ENCODE assay signal across 9 mouse cellular contexts in the genomic region with DNA sequence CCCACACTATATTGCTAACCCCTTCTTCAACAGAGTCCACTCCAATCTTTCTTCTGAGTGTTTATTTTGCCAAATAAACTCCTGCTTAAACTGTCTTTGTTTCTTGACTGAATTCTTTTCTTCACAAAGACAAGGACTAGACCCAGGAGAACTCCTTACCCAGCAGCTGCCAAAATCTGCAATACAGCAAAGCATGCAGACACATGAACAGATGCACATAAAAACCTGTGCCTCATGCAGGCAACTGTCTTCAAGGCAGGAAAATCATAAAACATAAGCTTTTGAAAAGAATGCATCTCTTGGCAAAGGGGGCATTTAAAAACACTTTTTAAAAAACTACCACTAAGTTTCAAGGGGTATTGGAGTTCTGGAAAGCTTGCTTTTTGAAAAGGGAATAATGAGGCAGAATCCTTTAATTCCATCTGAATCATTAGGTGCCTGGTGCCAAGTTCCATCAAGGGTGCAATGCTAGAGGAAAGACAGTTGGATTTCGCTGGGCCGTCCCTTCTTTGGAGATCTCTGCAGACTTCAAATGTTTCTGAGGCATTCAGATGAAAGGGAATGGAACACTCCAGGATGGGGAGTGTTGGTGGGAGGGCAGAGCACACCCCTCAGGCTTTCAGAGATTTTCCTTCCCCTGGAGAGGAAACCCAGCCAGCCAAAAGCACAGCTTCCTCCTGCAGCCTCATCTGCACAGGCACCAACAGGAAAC.
A peak's percentile ranks its signal among the peaks of the same experiment; 100 is the strongest.
DNase-seq lines count a peak whose midpoint lies in the region; ATAC-seq and TF ChIP-seq lines count a peak whose summit lies in the region.
"Had no signal": no experiment of that assay in that cellular context is flagged by ENCODE, and none has a peak within 500 bp of the region (broad histone marks: within the 10 kb centered on the region; RNA-seq: fewer than 3 reads in every experiment).

No protein-coding gene starts in this region.

- intact Hi-C loops in heart, postnatal 14 days (cut with DNase I) = no loop called here

- H3K9me3 ChIP-seq in forebrain, postnatal 0 days (ENCODE audit: low read length) = no peaks in the 10 kb centered on the region
- no peaks in the 10 kb centered on the region for H3K9me3 ChIP-seq in forebrain, embryonic 10.5 days
- H3K9me3 ChIP-seq in lung, embryonic 15.5 days = no peaks in the 10 kb centered on the region
- no peaks in the 10 kb centered on the region for H3K9me3 ChIP-seq in midbrain, embryonic 14.5 days (ENCODE audit: control insufficient read depth, low read length)

- 0 out of 2 replicates have a peak, but pooled peaks cover 4% of the 10 kb centered on the region for H3K4me1 ChIP-seq in forebrain, postnatal 0 days (ENCODE audit: insufficient read depth)
- peaks cover 14% of the 10 kb centered on the region for H3K4me1 ChIP-seq in forebrain, embryonic 10.5 days
- peaks cover 18% of the 10 kb centered on the region for H3K4me1 ChIP-seq in lung, embryonic 15.5 days
- H3K4me1 ChIP-seq in lung, adult 2 months (ENCODE audit: control insufficient read depth, insufficient read depth, low read length) = no peaks in the 10 kb centered on the region; the same call in none of the 2 replicates
- no peaks in the 10 kb centered on the region; the same call in 1 of the 2 replicates for H3K4me1 ChIP-seq in midbrain, embryonic 14.5 days (ENCODE audit: control insufficient read depth, insufficient read depth, low read length)

- no peak overlapping the region for H3K4me2 ChIP-seq in forebrain, postnatal 0 days (ENCODE audit: low read depth)
- no peak overlapping the region for H3K4me2 ChIP-seq in lung, embryonic 15.5 days
- no peak overlapping the region for H3K4me2 ChIP-seq in midbrain, embryonic 14.5 days (ENCODE audit: low read length)

- H3K36me3 ChIP-seq in forebrain, postnatal 0 days (ENCODE audit: insufficient read depth) = no peaks in the 10 kb centered on the region
- no peaks in the 10 kb centered on the region for H3K36me3 ChIP-seq in forebrain, embryonic 10.5 days (replicated peaks)
- no peaks in the 10 kb centered on the region for H3K36me3 ChIP-seq in lung, embryonic 15.5 days
- H3K36me3 ChIP-seq in midbrain, embryonic 14.5 days (ENCODE audit: control insufficient read depth, insufficient read depth, low read length) = no peaks in the 10 kb centered on the region

- TF ChIP-seq POLR2A in lung, adult 2 months (IDR thresholded peaks at IDR 0.05; ENCODE audit: borderline replicate concordance, extremely low read depth, low read depth, low read length) = no peak

- DNase-seq in forebrain, postnatal 0 days = no peak
- DNase-seq in forebrain, embryonic 10.5 days (ENCODE audit: extremely low spot score, low spot score) = no peak
- DNase-seq in lung, adult 2 months = no peak
- peak; percentile 4 to 21 for DNase-seq in heart, postnatal 14 days
- DNase-seq in midbrain, embryonic 14.5 days = peak; percentile 43
- DNase-seq in embryo, embryonic 11 days = no peak
- DNase-seq in natural killer cell, adult 2 months (ENCODE audit: low spot score in 2 of 2) = no peak

- 0 out of 2 replicates have a peak, but pooled peaks have one; percentile 23 for ATAC-seq in forebrain, postnatal 0 days
- ATAC-seq in lung, embryonic 15.5 days (ENCODE audit: borderline replicate concordance, extremely low read depth, low FRiP score, low TSS enrichment) = peak; percentile 35; the same call in 1 of the 2 replicates
- ATAC-seq in midbrain, embryonic 14.5 days (ENCODE audit: low FRiP score, low TSS enrichment) = no peak

- TF ChIP-seq CTCF in forebrain, postnatal 0 days (IDR thresholded peaks at IDR 0.05; ENCODE audit: low read depth) = no peak
- TF ChIP-seq CTCF in lung, adult 2 months (IDR thresholded peaks at IDR 0.05; ENCODE audit: insufficient read depth, low read length) = no peak

- H3K9ac ChIP-seq in forebrain, postnatal 0 days = no peak overlapping the region
- no peak overlapping the region for H3K9ac ChIP-seq in lung, embryonic 15.5 days
- H3K9ac ChIP-seq in midbrain, embryonic 14.5 days (replicated peaks; ENCODE audit: low read length) = no peak overlapping the region

- peaks cover 3% of the 10 kb centered on the region for H3K27me3 ChIP-seq in forebrain, postnatal 0 days (ENCODE audit: insufficient read depth, low read length)
- H3K27me3 ChIP-seq in forebrain, embryonic 10.5 days (ENCODE audit: poor library complexity, severe bottlenecking) = peaks cover 55% of the 10 kb centered on the region
- no peaks in the 10 kb centered on the region for H3K27me3 ChIP-seq in lung, embryonic 15.5 days
- no peaks in the 10 kb centered on the region for H3K27me3 ChIP-seq in midbrain, embryonic 14.5 days (ENCODE audit: control insufficient read depth, insufficient read depth, low read length)

- H3K27ac ChIP-seq in forebrain, postnatal 0 days (ENCODE audit: low read depth, low read length) = no peak overlapping the region
- H3K27ac ChIP-seq in forebrain, embryonic 10.5 days = no peak overlapping the region
- H3K27ac ChIP-seq in lung, embryonic 15.5 days = peak overlapping the region; percentile 77
- H3K27ac ChIP-seq in midbrain, embryonic 14.5 days (replicated peaks; ENCODE audit: low read depth, low read length) = no peak overlapping the region
- H3K27ac ChIP-seq: left cerebral cortex, adult 2 months had no signal

- H3K4me3 ChIP-seq in forebrain, postnatal 0 days (ENCODE audit: low read depth, low read length) = no peak overlapping the region
- H3K4me3 ChIP-seq in forebrain, embryonic 10.5 days = no peak overlapping the region
- H3K4me3 ChIP-seq in lung, embryonic 15.5 days = no peak overlapping the region
- H3K4me3 ChIP-seq in lung, adult 2 months (replicated peaks; ENCODE audit: extremely low read depth, low read depth, low read length) = no peak overlapping the region
- H3K4me3 ChIP-seq in midbrain, embryonic 14.5 days (replicated peaks; ENCODE audit: low read depth, low read length) = no peak overlapping the region
- H3K4me3 ChIP-seq: left cerebral cortex, adult 2 months had no signal

- 10% methylated on average over 2 of the region's 2 CpGs for WGBS in forebrain, postnatal 0 days
- WGBS in forebrain, embryonic 10.5 days = 33% methylated on average over 2 of the region's 2 CpGs
- WGBS in lung, embryonic 15.5 days = 21% methylated on average over 2 of the region's 2 CpGs
- WGBS in lung, adult 2 months = 49% methylated on average over 2 of the region's 2 CpGs
- 25% methylated on average over 2 of the region's 2 CpGs for WGBS in midbrain, embryonic 14.5 days

Comparison
In these comparisons a context has a peak if more than half of its experiments do, and no peak if none do; other contexts are left out.
1. DNase-seq: peak in heart, postnatal 14 days (2 of 2) and midbrain, embryonic 14.5 days (single experiment); none in forebrain, postnatal 0 days (single experiment), forebrain, embryonic 10.5 days (single experiment), lung, adult 2 months (single experiment), embryo, embryonic 11 days (single experiment) and natural killer cell, adult 2 months (0 of 2).